Mouse (Mus musculus) embryonic facial prominence, embryonic 13.5 days (tissue): ENCODE results near the gene BC049730. TPM values are rescaled to one million over a fixed set of nuclear protein-coding genes. Genes with fewer than 3 reads are reported as not detected.
"Not testable (repeated sequence)": the region's sequence is repeated elsewhere in the genome, so short reads cannot be mapped to it uniquely, and the experiment has no call there.

ENCODE experiments used
- ATAC-seq: fragments of 200-750 bp; cut with Nextera tagmentation; 2 replicates; pipeline ENCODE4 v1.8.0; 2017; ENCODE audit warnings: low read depth; ENCODE audit not compliant: insufficient number of reproducible peaks, insufficient read depth, low FRiP score, low TSS enrichment
- H3K27ac ChIP-seq: fragments of 300-500 bp; sonication (generic); 2 replicates; pipeline ENCODE4 v1.5.1; 2015; ENCODE audit warnings: moderate library complexity, mild to moderate bottlenecking, inconsistent platforms
- H3K27me3 ChIP-seq: fragments of 300-500 bp; sonication (generic); 2 replicates; pipeline ENCODE4 v1.6.1; 2015; ENCODE audit warnings: mild to moderate bottlenecking, inconsistent platforms
- H3K36me3 ChIP-seq: fragments of 300-500 bp; sonication (generic); 2 replicates; pipeline ENCODE4 v1.6.1; 2015; ENCODE audit warnings: mild to moderate bottlenecking, inconsistent platforms
- H3K4me1 ChIP-seq: fragments of 300-500 bp; sonication (generic); 2 replicates; pipeline ENCODE4 v1.6.1; 2015; ENCODE audit warnings: inconsistent platforms
- H3K4me2 ChIP-seq: fragments of 300-500 bp; sonication (generic); 2 replicates; pipeline ENCODE4 v1.6.1; 2015; ENCODE audit warnings: moderate library complexity, mild to moderate bottlenecking, inconsistent platforms
- H3K4me3 ChIP-seq: fragments of 300-500 bp; sonication (generic); 2 replicates; pipeline ENCODE4 v1.5.1; 2015; ENCODE audit warnings: mild to moderate bottlenecking, inconsistent platforms
- H3K9ac ChIP-seq: fragments of 300-500 bp; sonication (generic); 2 replicates; pipeline ENCODE4 v1.6.1; 2015; ENCODE audit warnings: mild to moderate bottlenecking, inconsistent platforms
- H3K9me3 ChIP-seq: fragments of 300-500 bp; sonication (generic); 2 replicates; pipeline ENCODE4 v1.6.1; 2016; ENCODE audit warnings: inconsistent platforms
- WGBS: fragments of 180-500 bp; shearing (Covaris S2); methylation state at CpG from one replicate; pipeline ENCODE4 v1.1.7; 2015; ENCODE audit warnings: mixed read lengths; 5-methylcytosine and 5-hydroxymethylcytosine counted together
- polyA plus RNA-seq: library from polyadenylated mRNA; unstranded; fragments of >200 nt; fragmentation: Nextera tagmentation; extraction: Ambion mirVana; gene quantifications from 2 replicates; pipeline ENCODE4 v1.2.1, GENCODE M21; 2015

BC049730 gene
- polyA plus RNA-seq, 1 experiment from 2014 or later: not detected

DNA sequence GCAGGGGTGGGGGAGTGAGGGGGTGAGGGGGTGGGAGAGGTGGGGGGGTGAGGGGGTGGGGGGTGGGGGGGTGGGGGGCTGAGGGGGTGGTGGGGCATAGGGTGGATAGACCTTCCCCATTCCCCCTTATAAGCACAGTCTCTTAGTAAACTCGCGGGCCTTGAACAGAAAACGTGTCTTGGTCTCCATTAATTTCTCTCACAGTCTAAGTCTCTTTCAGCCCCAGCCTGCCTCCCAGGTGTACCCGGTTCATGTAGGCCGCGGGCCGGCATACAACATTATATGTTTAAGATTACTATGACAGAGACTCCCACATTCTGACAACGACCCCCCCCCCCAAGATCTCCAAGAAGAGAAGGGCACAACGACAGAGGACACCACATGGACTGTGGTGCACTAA is 6.2 kb upstream of the BC049730 start:
- H3K9ac ChIP-seq, H3K27ac ChIP-seq, H3K4me1 ChIP-seq, ATAC-seq, H3K27me3 ChIP-seq, H3K9me3 ChIP-seq, H3K4me3 ChIP-seq, H3K4me2 ChIP-seq, H3K36me3 ChIP-seq: not testable (repeated sequence)
- WGBS: 83% methylated on average over 9 of the region's 9 CpGs

DNA sequence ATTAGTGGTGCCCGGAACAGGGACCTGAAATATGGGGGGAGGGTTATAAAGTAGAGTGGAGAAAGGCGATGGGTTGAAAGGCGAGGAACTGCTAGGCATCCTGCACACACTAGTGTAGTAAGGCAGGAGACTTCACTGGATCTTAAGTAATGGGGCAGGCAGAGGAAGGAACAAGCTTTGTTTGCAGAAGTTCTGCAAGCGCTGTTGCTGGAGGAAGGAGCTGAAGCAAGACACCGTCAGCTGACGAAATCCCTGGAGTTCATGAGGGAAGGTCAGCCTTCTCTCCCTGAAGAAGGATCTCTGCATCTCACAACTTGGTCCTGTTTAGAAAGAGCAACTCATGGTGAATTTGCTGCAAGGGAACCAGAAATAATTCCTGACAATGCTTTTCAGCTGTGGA is 6.0 kb downstream of the BC049730 start:
- H3K9ac ChIP-seq: no peak overlapping the region
- 71% methylated on average over 6 of the region's 6 CpGs for WGBS
- ATAC-seq: no peak

DNA sequence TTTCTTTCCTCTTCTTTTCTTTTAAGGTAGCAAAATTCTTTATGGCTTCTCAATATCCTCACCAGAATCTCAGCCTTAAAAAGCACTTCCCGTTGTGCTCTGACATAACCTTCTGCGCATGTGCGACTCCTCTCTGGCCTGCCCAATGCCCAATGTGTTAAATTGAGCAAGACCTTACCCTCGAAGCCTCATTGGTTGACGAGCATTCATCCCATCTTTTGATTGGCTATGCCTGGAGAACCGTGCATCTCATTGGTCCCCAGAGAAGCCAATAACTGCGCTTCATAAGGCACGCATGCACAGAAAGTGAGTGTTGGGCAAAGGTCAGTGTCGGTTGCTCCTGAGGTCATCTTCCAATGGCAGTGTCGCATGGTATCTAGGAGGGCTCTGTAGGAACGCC is 17.8 kb downstream of the BC049730 start, which contains the start of gene Gm4763:
Gene Gm4763, minus strand, starts transcription at position 101 of the 400 bp plus-strand sequence.
- H3K9me3 ChIP-seq, H3K36me3 ChIP-seq, H3K4me3 ChIP-seq, ATAC-seq, H3K27me3 ChIP-seq, H3K4me2 ChIP-seq, H3K4me1 ChIP-seq, H3K9ac ChIP-seq, H3K27ac ChIP-seq: not testable (repeated sequence)
- WGBS: 87% methylated on average over 11 of the region's 11 CpGs

More for the DNA sequence above, 6.0 kb downstream of the BC049730 start:
- H3K4me2 ChIP-seq: no peak overlapping the region
- H3K36me3 ChIP-seq: no peaks in the 10 kb centered on the region
- no peaks in the 10 kb centered on the region for H3K4me1 ChIP-seq
- H3K27ac ChIP-seq: no peak overlapping the region
- no peaks in the 10 kb centered on the region for H3K9me3 ChIP-seq
- no peaks in the 10 kb centered on the region for H3K27me3 ChIP-seq
- H3K4me3 ChIP-seq: no peak overlapping the region

GRCm38 (mm10) chr7:24735970-24736670 is 27.1 kb downstream of the BC049730 start:
- peaks cover 8% of the 10 kb centered on the region; the same call in 1 of the 2 replicates for H3K27me3 ChIP-seq
- H3K36me3 ChIP-seq: no peaks in the 10 kb centered on the region
- peak; percentile 59; the same call in 1 of the 2 replicates for ATAC-seq
- peaks cover 9% of the 10 kb centered on the region; the same call in 1 of the 2 replicates for H3K4me1 ChIP-seq
- WGBS: 14% methylated on average over 17 of the region's 17 CpGs
- no peak overlapping the region for H3K27ac ChIP-seq
- peak overlapping the region; percentile 16; the same call in 1 of the 2 replicates for H3K4me3 ChIP-seq
- H3K9ac ChIP-seq: no peak overlapping the region
- H3K9me3 ChIP-seq: no peaks in the 10 kb centered on the region
- peak overlapping the region; percentile 45 for H3K4me2 ChIP-seq

- Histone ChIP-seq H3K36me3 (no peaks in the 10 kb centered on the region), H3K9me3 (no peaks in the 10 kb centered on the region), H3K9ac (no peak overlapping the region), H3K4me1 (peaks cover 20% of the 10 kb centered on the region; the same call in 1 of the 2 replicates), H3K27me3 (no peaks in the 10 kb centered on the region), H3K27ac (no peak overlapping the region), H3K4me2 (no peak overlapping the region), H3K4me3 (no peak overlapping the region)
- ATAC-seq: no peak
- 29% methylated on average over 4 of the region's 4 CpGs for WGBS
Measured at GRCm38 (mm10) chr7:24750695-24751094, 41.7 kb downstream of the BC049730 start.

DNA sequence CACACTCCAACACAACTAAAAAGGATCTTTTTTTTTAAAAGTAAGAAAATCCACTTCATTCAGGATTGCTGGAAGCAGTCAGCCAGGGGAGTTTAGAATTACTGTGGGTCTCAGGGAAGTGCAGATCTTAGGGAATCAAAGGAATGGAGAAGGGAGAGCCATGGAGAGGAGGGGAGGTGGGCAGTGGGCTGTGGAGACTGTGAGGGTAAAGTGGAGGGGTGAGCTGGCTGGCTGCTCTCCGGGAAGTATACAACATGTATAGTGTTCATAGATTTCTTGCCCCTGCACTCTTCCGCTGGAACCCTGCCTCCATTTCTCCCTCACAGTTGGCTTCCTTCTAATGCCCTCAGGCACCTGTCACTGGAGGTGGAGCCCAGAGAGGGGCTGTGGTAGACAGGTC is 42.6 kb downstream of the BC049730 start:
- WGBS: 54% methylated on average over 2 of the region's 2 CpGs
- no peaks in the 10 kb centered on the region for H3K27me3 ChIP-seq

DNA sequence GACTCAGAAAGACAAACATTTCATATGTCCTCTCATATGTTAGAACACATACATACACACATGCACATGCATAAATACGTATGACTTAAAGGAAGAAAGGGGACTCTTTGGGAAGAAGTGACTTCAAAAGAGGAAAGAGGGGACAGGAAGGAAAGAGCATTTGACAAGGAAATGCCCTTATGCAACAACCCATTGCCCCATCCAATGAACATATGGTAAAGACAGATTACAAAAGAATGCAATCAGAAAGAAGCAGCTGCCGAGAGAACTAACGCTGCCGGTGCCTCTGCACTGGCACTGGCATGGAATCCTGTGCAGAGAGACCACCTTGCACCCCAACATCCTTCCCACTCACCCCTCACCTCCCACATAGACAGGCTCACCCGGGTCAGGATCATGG is 44.4 kb downstream of the BC049730 start:
- Histone ChIP-seq H3K4me3 (no peak overlapping the region), H3K27ac (no peak overlapping the region)
- WGBS: 82% methylated on average over 5 of the region's 5 CpGs

More for the DNA sequence above, 42.6 kb downstream of the BC049730 start:
- no peak overlapping the region for H3K9ac ChIP-seq
- no peak overlapping the region for H3K4me3 ChIP-seq
- H3K4me1 ChIP-seq: peaks cover 20% of the 10 kb centered on the region; the same call in 1 of the 2 replicates
- no peaks in the 10 kb centered on the region for H3K36me3 ChIP-seq
- no peaks in the 10 kb centered on the region for H3K9me3 ChIP-seq
- no peak overlapping the region for H3K27ac ChIP-seq
- no peak for ATAC-seq
- no peak overlapping the region for H3K4me2 ChIP-seq

GRCm38 (mm10) chr7:24758520-24758919 is 49.5 kb downstream of the BC049730 start:
- Histone ChIP-seq H3K4me3 (no peak overlapping the region), H3K4me1 (no peaks in the 10 kb centered on the region), H3K36me3 (no peaks in the 10 kb centered on the region), H3K27me3 (no peaks in the 10 kb centered on the region), H3K4me2 (no peak overlapping the region), H3K9me3 (no peaks in the 10 kb centered on the region), H3K27ac (no peak overlapping the region), H3K9ac (no peak overlapping the region)
- ATAC-seq: no peak
- WGBS: 69% methylated on average over 1 of the region's 1 CpGs

More for the DNA sequence above, 44.4 kb downstream of the BC049730 start:
- no peaks in the 10 kb centered on the region for H3K36me3 ChIP-seq
- no peak overlapping the region for H3K4me2 ChIP-seq
- peaks cover 20% of the 10 kb centered on the region; the same call in 1 of the 2 replicates for H3K4me1 ChIP-seq
- no peak overlapping the region for H3K9ac ChIP-seq
- no peaks in the 10 kb centered on the region for H3K9me3 ChIP-seq
- no peak for ATAC-seq
- no peaks in the 10 kb centered on the region for H3K27me3 ChIP-seq

DNA sequence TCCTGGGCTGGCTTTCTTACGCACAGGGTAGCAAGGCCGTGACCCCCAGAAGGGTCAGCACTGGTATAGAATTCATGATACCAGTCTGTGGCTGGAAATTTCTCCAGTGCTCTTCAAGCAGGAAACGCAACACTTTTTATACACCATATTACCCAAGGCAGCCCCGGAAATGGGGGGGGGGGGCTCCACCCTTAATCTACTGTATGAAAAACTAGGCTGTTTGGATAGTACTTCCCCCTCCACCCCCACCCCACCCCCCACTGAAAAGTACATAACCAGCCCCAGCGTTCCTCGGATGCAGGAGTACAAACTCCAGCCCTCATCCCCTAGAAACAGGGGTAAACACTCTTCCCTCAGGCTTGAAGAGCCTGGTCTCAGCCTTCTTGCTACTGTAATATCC is 51.2 kb downstream of the BC049730 start, which contains the start of gene Cd177:
Gene Cd177, minus strand, starts transcription at position 101 of the 400 bp plus-strand sequence.
- Histone ChIP-seq H3K9me3 (no peaks in the 10 kb centered on the region), H3K4me2 (no peak within 1 kb of the TSS), H3K27me3 (no peaks in the 10 kb centered on the region), H3K9ac (no peak within 1 kb of the TSS), H3K36me3 (no peaks in the 10 kb centered on the region), H3K27ac (no peak within 1 kb of the TSS), H3K4me3 (no peak within 1 kb of the TSS), H3K4me1 (no peaks in the 10 kb centered on the region)
- WGBS: 60% methylated on average over 6 of the region's 6 CpGs
- ATAC-seq: no peak

DNA sequence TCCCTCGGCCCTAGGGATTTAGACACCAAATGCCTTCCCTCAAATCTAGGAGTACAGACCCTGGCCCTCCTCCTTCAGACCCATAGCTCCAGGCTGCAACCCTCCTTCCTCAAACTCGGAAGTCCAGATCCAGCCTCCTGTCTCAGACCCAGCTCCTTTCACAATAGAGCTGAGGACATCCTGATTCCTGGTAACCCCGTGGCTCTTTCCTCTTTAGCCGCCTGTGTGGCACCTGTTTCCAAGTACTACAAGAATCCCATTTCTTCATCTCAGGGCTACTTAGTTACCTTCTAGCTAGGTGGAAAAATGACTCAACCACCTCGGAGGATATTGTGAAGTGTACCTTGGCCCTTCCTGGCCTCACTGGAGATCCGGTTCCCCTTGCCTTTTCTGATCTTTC is 52.1 kb downstream of the BC049730 start:
- no peak for ATAC-seq
- Histone ChIP-seq H3K36me3 (no peaks in the 10 kb centered on the region), H3K9ac (no peak overlapping the region), H3K27me3 (no peaks in the 10 kb centered on the region), H3K4me2 (no peak overlapping the region), H3K4me1 (no peaks in the 10 kb centered on the region), H3K9me3 (no peaks in the 10 kb centered on the region), H3K4me3 (no peak overlapping the region), H3K27ac (no peak overlapping the region)
- WGBS: 64% methylated on average over 6 of the region's 6 CpGs

DNA sequence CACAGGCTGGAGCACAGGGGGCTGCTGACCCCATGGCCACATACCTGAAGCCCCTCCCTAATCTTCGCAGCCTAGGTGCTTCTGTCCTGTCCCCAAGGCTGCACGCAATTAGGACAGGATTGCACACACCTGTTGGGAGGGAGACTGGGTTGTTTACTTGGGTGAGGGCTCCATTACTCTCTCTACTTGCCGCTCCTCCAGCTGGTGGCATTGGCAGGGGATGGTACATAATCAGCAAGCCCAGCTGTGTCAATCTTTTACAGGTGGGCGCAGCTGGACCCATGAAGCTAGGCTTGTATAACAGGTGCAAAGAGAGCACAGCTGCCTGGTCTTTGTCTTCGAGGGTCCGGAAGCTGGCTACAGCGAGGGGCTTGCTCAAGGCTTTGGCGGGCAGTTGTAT is 53.5 kb downstream of the BC049730 start:
- 80% methylated on average over 8 of the region's 8 CpGs for WGBS
- no peak overlapping the region for H3K9ac ChIP-seq
- no peak overlapping the region for H3K4me2 ChIP-seq
- ATAC-seq: no peak
- H3K4me3 ChIP-seq: no peak overlapping the region
- H3K9me3 ChIP-seq: no peaks in the 10 kb centered on the region
- H3K27me3 ChIP-seq: no peaks in the 10 kb centered on the region
- H3K27ac ChIP-seq: no peak overlapping the region
- H3K36me3 ChIP-seq: no peaks in the 10 kb centered on the region
- H3K4me1 ChIP-seq: no peaks in the 10 kb centered on the region
